Mouse (Mus musculus) retina, adult 2 months (tissue): Measurements from ENCODE around the gene Kdm2b.
A peak's percentile ranks its signal among the peaks of the same experiment; 100 is the strongest.
"Not testable (repeated sequence)": the region's sequence is repeated elsewhere in the genome, so short reads cannot be mapped to it uniquely, and the experiment has no call there.

Source experiments
- DNase-seq: peaks from one replicate; pipeline ENCODE4 v3.0.0-alpha.2; 2012; ENCODE audit warnings: low read depth, low spot score

Kdm2b gene

DNA sequence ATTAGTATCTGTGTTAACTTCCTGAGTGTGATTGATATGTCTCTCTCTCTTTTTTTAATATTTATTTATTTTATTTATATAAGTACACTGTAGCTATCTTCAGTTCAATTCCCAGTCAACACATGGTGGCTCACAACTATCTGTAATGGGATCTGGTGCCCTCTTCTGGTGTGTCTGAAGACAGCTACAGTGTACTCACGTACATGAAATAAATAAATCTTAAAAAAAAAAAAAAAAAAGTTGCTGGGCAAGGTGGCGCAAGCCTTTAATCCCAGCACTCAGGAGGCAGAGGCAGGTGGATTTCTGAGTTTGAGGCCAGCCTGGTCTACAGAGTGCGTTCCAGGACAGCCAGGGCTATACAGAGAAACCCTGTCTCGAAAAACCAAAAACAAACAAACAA, 14.9 kb downstream of the Kdm2b start:
- DNase-seq = not testable (repeated sequence)

DNA sequence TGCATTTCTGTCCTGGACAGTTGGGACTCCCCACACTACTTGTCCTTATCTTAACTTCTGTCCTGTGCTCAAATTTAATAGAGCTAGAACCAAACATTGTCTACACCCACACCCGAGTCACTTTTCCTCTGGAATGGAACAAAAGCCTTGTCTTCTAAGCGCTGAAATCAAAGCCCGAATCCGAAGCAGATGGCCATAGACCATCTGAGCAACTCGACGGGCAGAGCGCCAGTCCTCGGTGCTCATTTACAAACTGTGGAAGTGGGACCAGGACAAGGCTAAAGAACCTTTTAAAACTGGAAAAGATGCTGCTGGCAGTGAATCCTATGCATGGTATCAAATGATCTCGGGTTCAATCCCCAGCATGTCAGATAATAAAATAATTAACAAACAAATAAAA, 17.5 kb downstream of the Kdm2b start:
- no peak for DNase-seq

DNA sequence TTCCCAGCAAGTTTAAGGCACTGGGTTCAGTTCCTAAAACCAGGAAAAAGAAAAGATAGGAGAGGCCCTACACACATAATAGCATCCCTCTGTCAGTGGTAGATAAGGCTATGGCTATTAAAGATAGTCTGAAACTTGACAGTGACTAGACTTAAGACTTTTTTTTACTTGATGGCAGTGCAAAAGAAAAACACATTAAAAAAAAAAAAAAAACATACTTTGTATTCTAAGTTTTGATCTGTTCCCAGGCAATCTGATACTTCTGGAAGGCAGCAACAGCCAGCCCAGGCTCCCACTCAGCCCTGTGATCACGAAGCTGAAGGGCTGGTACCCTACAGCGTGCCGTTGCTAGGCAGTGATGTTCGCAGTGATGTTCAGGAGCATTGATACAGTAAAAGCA, 18.2 kb downstream of the Kdm2b start:
- DNase-seq = no peak

GRCm38 (mm10) chr5:122970056-122970455, 19.6 kb downstream of the Kdm2b start:
- DNase-seq = no peak

DNA sequence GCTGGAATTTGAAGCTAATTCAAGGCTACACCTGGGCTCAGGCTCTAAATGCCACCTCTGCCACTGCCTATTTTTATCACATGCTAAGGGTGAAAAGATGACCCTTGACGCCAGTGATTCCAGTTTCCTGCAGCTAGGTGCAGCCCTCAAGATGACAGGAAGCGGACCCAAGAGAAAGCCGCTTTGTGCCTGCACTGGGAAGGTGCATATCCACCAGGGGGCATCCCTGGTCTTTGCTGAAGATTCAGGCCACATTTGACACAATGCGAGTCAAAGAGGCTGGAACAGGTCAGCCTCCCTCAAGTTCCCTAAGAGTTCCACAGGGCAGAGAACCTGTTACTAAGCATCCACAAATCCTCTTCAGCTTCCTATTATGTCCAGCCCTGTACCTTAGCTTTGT, 21.3 kb downstream of the Kdm2b start:
- DNase-seq = peak; percentile 54

GRCm38 (mm10) chr5:122965427-122965826, 24.2 kb downstream of the Kdm2b start:
- DNase-seq = no peak

DNA sequence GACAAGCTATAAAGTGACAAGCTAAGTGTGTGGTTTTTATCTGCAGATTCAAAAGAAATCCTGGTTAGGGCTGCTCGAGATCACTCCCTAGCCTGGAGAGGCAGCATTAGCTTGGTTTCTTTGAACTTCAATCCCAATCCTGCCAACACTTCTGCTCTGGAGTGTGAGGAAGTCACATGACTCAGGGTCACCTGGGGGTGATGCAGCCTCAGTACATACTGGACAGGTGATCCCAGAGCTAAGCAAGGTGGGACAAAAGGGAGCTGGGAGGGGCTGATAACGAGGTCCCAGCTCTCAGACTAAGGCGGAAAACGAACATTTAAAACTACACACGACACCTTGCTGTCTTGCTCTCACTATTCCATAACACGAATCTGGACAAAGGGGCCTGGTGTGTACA, 24.8 kb downstream of the Kdm2b start:
- no peak for DNase-seq

DNA sequence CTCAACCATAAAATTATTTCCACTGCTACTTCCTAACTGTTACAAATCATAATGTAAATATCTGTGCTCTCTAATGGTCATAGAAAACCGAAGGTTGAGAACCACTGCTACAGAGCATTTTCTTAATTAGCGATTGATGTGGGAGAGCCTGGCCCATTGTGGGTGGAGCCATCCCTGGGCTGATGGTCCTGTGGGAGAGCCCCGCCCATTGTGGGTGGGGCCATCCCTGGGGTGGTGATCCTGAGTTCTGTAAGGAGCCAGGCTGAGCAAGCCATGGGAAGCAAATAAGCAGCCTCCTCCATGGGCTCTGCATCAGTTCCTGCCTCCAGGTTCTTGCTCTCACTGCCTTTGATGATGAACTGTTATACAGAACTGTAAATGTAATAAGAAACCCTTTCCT, 27.7 kb downstream of the Kdm2b start:
- no peak for DNase-seq

DNA sequence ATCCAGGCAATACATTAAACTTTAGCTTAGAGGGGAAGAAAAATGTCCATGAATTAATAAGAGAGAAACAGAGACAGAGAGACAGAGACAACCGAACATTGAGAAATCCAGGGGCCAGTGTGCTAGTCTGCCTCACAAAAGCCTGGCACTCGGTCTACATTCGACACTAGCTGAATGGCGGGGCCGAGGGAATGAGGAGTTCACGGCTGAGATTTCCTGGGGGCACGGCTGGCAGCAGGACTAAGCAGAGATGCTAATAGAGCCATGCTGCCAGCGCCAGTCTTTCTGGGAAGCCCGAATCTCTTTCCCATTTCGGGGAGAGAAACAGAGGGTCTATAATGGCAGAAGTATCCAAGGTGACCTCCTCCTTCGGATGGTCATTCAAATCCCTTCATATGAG, 30.2 kb downstream of the Kdm2b start:
- DNase-seq = no peak

- no peak for DNase-seq
Measured at GRCm38 (mm10) chr5:122956059-122956458, 33.6 kb downstream of the Kdm2b start.

GRCm38 (mm10) chr5:122951913-122952641, 37.5 kb downstream of the Kdm2b start:
- DNase-seq = no peak

DNA sequence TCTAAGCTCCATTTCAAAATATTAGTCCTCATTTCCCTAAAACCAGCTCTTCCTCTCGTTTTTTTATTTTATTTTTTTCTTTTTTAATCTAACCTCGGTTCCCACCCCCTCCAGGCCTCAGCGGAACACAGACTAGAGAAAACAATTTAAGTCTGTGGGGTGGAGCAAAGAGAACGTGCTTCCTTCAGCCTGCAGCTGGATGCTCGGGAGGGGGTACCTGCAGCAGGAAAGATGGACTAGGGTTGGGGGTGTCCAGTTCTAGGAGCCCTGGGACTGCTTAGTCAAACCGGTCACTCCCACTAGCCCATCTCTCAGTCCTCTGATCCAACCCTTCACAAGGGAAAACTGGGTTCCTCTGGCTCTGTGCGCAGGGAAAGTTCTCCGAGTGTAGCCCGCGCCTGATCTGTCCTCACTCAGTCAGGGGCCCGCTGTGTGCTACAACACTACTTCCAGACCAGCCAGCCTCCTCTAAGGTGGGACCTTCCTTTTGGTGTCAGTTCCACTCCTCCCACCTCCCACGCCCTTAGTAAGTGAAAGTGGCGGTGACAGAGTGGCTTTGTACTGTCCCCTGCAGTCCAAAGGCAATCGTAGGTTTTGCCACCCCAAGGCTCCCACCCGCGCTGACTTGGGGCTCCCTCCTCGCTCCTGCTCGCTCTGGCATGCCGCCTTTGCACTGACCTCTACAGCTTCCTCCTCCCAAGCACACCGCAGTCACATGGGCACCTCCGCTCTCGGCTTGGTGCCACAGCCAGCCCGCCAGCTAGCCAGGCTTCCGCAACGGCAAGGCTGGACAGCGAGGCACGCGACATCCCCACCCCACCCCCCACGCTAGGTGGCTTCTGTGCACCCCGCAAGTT, 38.3 kb downstream of the Kdm2b start:
- no peak for DNase-seq

DNA sequence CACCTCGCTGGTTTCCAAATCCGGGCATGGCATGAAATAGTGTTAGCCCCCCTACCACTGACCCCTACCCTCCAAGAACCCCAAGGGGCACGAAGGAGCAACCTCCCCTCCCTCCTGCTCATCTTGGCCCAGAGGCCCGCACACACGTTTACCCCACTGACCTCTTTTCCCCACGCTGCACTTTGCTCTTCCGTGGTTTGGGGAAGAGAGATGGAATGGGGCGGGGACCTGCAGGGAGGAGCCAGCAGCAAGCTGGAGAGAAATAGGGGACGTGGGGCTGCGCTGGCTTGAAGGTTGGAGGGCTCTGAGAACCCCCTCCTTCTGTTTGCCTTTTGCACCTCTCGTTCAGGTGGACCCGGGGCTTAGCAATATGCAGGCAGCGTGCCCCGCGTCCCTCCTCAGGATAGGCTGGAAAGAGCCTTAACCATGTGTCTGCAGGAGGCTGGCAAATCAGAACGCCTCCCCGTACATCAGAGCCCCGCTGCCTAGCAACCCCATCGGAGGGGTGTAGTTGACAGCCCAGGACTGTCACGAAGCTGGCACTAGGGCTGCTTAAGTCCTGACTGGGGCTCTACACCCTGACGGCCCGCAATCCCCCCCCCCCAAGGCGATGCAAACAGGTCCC, 39.2 kb downstream of the Kdm2b start:
- DNase-seq = peak; percentile 20

DNA sequence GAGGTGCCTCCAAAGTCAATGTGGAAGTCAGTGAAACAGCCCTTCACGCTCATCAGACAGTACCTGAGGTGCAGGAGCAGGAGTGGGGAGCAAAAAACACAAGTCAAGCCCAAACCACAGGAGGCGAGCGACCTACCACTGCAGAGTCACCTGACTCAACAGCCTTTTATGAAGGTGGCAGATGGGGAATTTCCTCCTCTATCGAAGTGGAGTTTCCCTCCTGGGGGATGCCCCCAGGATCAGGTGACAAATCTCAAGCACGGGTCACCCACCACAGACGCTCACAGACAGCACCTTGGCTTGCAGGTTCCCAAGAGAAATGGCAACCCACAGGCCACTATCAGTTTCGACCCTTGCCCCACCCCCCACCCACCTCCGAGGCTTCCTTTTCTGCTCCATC, 40.5 kb downstream of the Kdm2b start:
- DNase-seq = no peak

DNA sequence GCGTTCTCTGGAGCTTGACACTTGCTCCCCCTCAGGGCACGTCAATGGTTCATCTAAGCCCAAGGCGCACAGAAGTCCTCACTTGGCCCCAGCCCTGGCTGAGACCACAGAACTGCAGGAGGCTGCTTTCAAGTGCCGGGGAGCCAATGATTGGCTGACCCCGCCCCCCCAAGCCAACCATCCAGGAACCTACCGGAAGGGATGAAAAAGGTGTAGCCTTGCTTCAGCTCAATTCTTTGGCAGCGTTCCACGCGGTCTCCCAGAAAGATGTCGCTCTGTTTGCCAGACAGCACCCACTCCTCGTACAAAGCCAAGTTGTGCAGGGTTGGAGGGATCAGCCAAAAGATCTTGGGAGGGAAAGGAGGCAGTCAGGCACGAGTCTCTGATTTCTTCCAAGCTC, 42.1 kb downstream of the Kdm2b start:
- no peak for DNase-seq

DNA sequence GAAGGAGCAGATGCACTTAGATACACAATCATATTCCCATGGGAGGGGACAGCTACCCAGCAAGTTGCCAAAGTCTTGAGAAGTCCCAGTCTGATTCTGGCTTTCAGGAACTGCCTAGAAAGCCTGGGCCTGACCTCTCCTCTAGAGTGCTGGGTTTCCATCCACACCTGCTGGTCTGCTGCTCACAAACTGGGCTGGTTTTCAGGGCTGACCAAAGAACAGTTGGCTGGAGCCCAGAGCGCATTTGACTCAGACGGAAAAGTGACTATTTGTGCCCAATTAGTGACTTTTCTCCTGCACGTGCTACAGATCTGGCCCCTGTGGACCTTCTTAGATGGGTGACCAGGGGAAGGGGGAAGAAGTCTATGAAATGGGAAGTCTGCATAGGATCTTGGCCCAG, 50.9 kb downstream of the Kdm2b start:
- no peak for DNase-seq

DNA sequence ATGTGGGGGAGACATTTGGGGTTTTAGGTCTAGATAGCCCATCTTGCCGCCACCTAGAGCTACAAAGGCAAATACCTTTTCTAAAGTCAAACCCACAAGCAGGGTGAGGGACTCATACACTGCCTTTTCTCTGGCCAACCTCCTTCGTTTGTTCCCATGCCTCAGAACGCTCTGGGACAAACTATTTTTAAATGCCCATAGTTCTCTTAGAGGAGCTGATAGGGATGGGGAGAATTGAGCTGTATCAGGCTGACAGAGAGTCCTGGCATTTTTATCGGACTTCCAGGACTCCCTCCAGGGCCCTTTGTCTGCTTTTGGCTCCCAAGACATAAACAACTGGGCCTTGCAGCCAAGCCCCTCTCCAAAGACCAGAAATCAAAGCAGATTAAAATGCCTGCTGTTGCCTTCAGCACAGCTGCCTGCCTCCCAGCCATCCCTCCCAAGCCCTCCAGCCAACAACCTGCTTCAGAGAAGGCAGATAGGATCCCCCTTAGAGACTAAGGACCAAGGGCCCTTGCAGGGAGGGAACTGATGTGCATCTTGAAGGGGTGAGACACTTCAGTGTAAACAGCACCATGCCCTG, 51.6 kb downstream of the Kdm2b start:
- no peak for DNase-seq

- DNase-seq = no peak
Measured at GRCm38 (mm10) chr5:122937031-122937430, 52.6 kb downstream of the Kdm2b start.

DNA sequence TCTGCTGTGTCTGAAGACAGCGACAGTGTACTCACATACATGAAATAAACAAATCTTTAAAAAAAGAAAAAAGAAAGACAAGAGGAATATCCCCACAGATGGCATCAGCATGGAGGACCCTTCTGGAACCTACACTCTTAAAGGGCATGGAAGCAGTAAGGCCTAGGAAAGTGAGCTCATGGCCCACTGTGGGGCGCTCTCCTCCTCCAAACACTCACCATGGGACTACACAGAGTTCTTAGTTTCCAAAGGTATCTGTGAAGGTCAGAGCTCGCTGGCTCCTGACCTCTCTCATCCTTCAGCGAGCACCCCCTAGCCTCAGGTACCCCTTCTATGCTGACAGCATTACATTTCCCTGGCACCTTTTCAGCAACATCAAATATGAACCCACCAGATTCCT, 53.8 kb downstream of the Kdm2b start:
- no peak for DNase-seq

- no peak for DNase-seq
Measured at GRCm38 (mm10) chr5:122930991-122931390, 58.6 kb downstream of the Kdm2b start.

DNA sequence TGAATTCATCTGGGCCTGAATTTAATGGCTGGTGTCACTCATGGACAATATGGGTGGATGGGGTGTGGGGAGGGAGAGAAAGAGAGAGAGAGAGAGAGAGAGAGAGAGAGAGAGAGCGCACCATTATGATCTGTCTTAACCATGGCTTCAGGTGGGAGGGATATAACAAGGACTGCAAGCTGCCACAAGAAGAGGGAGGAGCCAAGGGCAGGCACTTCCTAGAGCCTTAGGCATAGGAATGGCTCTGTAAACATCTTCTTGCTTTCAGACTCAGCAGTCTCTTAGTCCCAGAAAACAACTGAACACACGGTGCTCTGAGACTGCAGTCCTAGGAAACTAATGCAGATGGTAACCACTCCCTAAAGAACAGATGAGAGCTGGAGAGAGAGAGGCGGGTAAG, 61.3 kb downstream of the Kdm2b start:
- no peak for DNase-seq

DNA sequence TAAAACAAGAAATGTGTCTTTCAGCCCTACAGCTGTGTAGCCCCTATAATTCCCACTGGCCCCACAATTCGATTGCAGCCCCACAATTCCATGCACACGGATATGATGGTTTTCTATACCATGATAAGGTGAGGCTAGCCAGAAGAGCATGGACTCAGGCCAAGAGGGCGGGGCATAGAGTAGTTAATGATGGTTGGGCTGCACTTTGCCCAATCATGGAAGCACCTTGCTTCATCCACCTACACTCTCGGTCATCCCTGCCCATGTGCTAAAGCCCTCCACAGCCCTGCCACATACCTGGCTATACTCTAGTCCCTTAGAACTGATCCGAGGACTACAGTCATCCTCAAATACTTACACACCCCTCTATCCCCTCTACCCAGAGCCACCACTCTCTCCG, 61.9 kb downstream of the Kdm2b start:
- DNase-seq = no peak
